ENCODE assay signal across 8 mouse cellular contexts in genomic region chr13:98031642-98031960, GRCm38 (mm10).
DNase-seq lines count a peak whose midpoint lies in the region; ATAC-seq and TF ChIP-seq lines count a peak whose summit lies in the region.

No protein-coding gene starts in this region.

- peak overlapping the region; percentile 13 for H3K4me3 ChIP-seq in erythroblast, embryonic 14.5 days (replicated peaks)
- H3K4me3 ChIP-seq in liver, postnatal 0 days (ENCODE audit: low read depth, low read length) = peak overlapping the region; percentile 6; the same call in 1 of the 2 replicates

- no peak for ATAC-seq in erythroblast, adult 5-6 weeks (replicated peaks; ENCODE audit: low FRiP score, poor library complexity, severe bottlenecking)
- ATAC-seq in CD4-positive, CD25-positive, alpha-beta regulatory T cell, adult 4 months = peak; percentile 43
- ATAC-seq in granulocyte monocyte progenitor cell, adult 5-6 weeks (replicated peaks; ENCODE audit: poor library complexity, severe bottlenecking) = peak; percentile 25
- peak; percentile 40; the same call in 1 of the 2 replicates for ATAC-seq in liver, postnatal 0 days

- H3K4me2 ChIP-seq in liver, postnatal 0 days (ENCODE audit: low read depth, low read length) = peak overlapping the region; percentile 58

- no peaks in the 10 kb centered on the region for H3K9me3 ChIP-seq in erythroblast, embryonic 14.5 days (ENCODE audit: control insufficient read depth, low read length)
- no peaks in the 10 kb centered on the region for H3K9me3 ChIP-seq in liver, postnatal 0 days (ENCODE audit: low read length)

- 20% methylated on average over 5 of the region's 5 CpGs for WGBS in liver, postnatal 0 days (ENCODE audit: insufficient replicate concordance)

- no peak for DNase-seq in liver, postnatal 0 days
- DNase-seq in thymus, postnatal 14 days = no peak
- no peak for DNase-seq in layer of hippocampus, postnatal 25 days (ENCODE audit: extremely low spot score in 1 of 2, low spot score in 1 of 2)
- no peak for DNase-seq in cerebellum, adult 18-20 months

- no peak overlapping the region for H3K9ac ChIP-seq in liver, postnatal 0 days (replicated peaks)

- H3K27me3 ChIP-seq in erythroblast, embryonic 14.5 days (ENCODE audit: control insufficient read depth) = no peaks in the 10 kb centered on the region
- 0 out of 2 replicates have a peak, but pooled peaks cover 3% of the 10 kb centered on the region for H3K27me3 ChIP-seq in liver, postnatal 0 days (ENCODE audit: insufficient read depth, low read length)

- H3K36me3 ChIP-seq in erythroblast, embryonic 14.5 days (ENCODE audit: control insufficient read depth) = no peaks in the 10 kb centered on the region
- H3K36me3 ChIP-seq in liver, postnatal 0 days (replicated peaks; ENCODE audit: insufficient read depth, low read length) = no peaks in the 10 kb centered on the region

- peaks cover 2% of the 10 kb centered on the region; the same call in 1 of the 2 replicates for H3K4me1 ChIP-seq in erythroblast, embryonic 14.5 days (ENCODE audit: control insufficient read depth)
- no peaks in the 10 kb centered on the region for H3K4me1 ChIP-seq in liver, postnatal 0 days (ENCODE audit: insufficient read depth)

- TF ChIP-seq CTCF in liver, postnatal 0 days (IDR thresholded peaks at IDR 0.05; ENCODE audit: low read depth) = no peak

- 0 out of 2 replicates have a peak overlapping the region, but pooled peaks have one; percentile 7 for H3K27ac ChIP-seq in liver, postnatal 0 days (ENCODE audit: low read depth)

- TF ChIP-seq EP300 in liver, postnatal 0 days (IDR thresholded peaks at IDR 0.05; ENCODE audit: low read depth) = no peak
